Mouse (Mus musculus) kidney, postnatal 25 days (tissue): ENCODE data around the gene Rnf224.
A peak's percentile ranks its signal among the peaks of the same experiment; 100 is the strongest.
"Not testable (repeated sequence)": the region's sequence is repeated elsewhere in the genome, so short reads cannot be mapped to it uniquely, and the experiment has no call there.

Source experiments
- DNase-seq, 2 experiments: peaks; one replicate each; pipeline ENCODE4 v3.0.0; 2021; ENCODE audit warnings: mixed read lengths in 2 of 2

Gene Rnf224

DNA sequence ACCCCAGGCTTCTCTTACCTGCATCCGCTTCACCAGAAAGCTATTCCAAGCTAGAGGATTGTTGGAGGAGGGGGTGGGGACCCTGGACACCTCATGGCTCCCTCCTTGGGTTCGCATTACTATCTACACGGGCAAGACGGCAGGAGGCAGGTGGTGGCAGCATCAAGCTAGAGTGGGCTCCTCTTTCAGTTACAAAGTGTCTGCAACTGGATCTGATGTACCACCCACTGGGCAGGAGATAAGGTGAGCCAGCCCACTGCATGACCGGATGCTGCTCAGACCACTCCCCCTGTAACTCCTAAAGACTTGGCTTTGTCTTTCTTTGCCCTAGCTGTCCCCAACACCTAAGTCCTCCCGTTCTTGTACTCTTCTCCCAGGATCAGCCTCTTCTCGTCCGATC is at the start of gene Rnf224:
Rnf224 (minus strand) TSS at position 174 of the 400 bp plus-strand sequence.
- DNase-seq = peak in 1 of 2 experiments; percentile 29

DNA sequence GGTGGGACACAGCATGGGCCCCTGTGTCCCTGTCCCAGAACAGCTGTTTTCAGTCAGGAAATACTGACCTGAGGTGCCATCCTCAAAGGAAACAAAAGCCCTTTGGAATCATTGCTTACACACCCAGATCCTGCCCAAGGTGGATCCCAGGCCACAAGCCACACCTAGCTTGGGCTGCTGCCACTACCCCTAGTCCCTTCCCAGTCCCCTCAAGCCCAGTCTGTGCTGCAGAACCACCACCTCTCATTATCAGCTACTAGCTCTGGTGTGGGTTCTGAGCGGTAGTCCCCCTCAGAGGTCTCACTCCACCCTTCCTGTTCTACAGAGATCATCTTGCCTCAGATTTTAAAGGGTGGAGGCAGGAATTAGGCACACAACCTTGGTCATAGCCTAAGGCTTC is 49.7 kb upstream of the Rnf224 start:
- DNase-seq = no peak

DNA sequence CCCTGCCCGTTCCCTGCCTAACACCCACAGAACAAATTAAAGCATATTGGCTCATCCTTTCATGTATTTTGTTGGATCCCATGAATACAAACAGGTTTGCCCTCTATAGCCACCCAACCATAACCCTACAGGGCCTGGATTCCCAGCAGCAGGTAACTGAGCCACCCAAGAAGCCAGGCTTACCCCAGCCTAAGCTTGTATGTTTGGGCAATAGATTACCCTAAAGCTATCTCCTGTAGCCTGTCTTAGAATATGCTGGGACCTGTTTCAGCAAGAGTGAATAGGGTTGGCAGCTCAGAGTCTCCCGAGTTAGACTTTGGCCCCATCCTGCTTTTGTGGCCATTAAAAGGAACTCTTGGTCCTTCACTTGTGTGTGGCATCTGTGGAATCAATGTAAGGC is 49.0 kb upstream of the Rnf224 start:
- no peak for DNase-seq

DNA sequence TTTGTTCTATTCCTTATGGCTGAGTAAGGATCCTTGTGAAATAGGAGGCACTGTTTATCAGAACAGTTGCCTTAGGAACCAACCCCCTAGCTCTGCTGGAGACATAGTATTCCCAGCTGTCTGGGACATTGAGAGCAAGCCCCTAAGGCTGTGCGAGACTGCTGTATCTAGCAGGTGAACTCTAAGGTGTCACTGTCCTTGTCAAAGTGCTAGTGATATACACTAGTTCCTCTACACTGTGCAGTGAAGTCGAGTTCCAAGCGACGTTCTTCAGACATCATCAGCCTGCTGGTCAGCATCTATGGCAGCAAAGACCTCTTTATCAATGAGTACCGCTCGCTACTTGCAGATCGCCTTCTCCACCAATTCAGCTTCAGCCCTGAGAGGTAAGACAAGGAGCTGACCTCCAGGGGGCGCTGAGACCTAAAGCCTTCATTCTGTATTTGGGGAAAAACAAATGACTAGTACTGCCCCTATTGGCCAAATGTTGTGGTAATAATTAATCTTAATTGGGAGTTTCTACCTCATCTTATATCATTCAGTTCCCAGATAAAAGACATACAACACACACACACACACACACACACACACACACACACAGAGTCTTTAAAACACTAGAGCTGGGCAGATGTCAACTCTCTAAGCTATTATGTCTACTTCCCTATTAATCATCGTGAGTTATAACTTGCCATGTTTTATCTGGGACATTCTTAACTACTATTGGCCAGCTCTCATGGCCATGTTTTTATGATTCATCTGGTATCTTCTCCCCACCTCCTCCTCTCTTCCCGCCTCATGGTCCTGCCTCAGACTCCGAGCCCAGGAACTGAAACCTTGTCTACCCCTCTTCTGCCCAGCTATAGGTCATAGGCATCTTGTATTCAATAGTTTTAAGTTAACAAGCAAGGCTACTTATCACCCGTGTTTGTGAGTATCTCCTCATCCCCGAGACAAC is 42.6 kb upstream of the Rnf224 start:
- DNase-seq = peak; percentile 87 to 93

DNA sequence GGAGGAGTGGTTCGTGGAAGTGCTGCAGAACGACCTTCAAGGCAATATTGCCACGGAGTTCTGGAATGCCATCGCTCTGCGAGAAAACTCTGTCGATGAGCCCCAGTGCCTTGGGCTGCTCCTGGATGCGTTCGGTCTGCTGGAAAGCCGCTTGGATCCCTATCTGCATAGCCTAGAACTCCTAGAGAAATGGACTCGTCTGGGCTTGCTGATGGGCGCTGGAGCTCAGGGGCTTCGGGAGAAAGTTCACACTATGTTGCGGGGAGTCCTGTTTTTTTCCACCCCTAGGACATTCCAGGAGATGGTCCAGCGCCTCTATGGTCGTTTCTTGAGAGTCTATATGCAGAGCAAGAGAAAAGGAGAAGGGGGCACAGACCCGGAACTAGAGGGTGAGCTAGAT is 36.4 kb upstream of the Rnf224 start:
- no peak for DNase-seq

DNA sequence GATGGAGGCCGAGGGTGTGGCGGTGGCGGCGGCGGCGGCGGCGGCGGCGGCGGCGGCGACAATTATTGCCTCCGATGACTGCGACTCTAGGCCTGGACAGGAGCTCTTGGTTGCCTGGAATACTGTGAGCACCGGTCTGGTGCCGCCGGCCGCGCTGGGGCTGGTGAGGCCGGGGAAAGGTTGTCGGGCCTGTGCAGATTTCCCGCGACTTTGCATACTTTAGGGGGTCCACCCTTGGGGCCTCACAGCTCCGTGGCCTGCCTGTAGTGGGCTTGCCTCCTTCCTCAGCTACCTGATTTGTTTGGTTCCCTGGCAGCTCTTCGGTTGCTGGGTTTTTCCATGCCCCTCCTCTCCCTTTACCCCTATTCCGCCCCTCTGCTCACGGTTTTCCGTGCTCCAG is 35.9 kb upstream of the Rnf224 start:
- no peak for DNase-seq

DNA sequence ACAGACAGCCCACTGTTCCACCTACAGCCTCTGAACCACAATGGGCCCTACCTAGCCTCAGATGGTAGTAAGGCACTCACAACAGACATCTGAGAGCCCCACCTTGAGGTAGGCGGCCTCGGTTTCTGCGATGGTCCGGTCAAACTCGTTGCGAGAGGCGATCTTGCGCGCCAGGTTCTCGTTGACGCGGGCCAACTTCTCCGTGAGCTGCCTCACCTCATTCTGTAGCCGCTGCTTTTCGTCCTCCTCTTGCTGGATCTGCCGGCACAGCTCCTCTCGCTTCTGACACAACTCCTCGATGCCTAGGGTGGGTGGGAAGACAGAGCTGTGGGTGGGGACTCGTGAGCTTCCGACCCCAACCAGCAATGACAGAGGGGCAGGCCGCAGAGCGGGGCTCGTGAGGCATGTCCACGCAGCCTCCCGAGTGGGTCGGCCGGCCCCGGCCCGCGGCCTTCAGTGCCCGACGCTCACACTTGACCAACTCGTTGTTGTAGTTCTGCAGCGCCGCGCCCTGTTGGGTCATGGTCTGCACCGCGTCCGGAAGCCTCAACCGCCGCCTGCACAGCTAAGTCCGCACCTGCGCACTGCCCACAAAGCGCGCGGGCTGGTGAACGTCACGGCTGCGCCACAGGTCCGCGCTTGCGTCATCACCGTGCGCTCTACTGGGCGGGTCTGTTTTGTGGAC is 35.4 kb upstream of the Rnf224 start, which contains the start of the genes Ssna1 and Anapc2:
Ssna1 (minus strand) TSS at position 612 of the 685 bp plus-strand sequence.
Anapc2 (plus strand) TSS at position 652 of the 685 bp plus-strand sequence.
- peak; percentile 98 to 99 for DNase-seq

DNA sequence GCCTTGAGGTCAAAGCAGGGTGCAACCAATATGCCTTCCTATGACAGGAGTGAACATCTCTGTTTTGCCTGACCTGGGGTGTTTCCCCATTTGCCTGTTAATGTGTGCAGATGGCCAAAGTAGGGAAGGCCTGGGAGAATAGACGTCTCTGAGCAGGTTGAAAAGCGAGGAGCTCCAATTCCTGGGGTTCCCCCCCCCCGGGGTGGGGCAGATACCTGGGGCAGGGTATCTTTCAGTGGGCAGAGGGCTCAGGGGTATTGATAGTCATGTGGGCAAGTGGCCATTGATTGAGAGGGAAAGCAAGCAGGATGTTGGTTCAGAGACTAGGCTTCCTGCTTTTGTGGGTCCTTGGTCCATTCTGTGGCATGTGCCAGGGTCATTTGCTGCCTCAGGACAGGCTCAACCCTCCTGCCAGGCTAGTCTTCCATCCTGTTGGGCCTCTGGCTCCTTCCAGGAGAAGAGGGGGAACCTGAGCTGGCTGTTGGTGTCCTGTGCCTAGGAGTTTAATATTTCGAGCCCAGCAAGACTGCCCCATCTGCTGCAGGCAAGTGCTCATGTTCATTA is 31.2 kb upstream of the Rnf224 start:
- no peak for DNase-seq

DNA sequence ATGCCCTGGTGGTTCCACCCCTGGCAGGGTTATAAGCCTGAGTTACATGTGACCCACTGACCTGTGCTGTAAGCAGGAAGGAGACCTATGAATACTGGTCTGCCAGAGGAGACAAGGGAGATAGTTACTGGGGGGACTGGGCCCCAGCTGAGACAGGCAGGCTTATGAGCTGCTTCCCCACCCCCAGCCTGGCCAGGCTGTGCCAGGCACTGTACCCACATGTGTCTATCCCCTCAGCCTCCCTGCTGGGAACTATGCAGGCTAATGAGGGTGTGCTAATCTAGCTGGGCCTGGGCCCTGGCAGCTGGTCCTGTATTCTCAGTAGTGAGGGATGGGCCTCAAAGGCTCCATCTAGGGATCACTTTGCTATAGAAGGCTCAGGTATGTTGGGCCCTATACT is 30.7 kb upstream of the Rnf224 start:
- peak in 1 of 2 experiments; percentile 55 for DNase-seq

DNA sequence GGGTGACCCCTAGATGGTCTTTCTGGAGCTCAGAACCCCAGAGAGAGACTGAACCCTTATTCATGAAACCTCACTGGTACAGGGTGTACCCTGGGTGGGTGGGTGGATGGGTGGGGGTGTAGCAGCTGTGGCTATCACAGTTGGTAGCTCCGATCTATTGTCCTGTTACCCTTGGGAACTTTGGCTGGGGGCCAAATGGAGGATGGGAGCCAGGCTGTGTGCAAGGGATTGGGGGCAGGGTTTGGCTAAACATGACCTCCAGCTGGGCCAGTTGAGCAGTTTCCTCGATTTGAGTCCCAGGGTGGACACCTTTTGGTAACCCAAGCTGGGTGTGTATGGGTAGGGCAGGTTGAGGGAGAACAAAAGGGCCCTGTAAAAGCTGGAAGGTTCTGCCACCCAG is 30.1 kb upstream of the Rnf224 start:
- peak; percentile 85 to 87 for DNase-seq

DNA sequence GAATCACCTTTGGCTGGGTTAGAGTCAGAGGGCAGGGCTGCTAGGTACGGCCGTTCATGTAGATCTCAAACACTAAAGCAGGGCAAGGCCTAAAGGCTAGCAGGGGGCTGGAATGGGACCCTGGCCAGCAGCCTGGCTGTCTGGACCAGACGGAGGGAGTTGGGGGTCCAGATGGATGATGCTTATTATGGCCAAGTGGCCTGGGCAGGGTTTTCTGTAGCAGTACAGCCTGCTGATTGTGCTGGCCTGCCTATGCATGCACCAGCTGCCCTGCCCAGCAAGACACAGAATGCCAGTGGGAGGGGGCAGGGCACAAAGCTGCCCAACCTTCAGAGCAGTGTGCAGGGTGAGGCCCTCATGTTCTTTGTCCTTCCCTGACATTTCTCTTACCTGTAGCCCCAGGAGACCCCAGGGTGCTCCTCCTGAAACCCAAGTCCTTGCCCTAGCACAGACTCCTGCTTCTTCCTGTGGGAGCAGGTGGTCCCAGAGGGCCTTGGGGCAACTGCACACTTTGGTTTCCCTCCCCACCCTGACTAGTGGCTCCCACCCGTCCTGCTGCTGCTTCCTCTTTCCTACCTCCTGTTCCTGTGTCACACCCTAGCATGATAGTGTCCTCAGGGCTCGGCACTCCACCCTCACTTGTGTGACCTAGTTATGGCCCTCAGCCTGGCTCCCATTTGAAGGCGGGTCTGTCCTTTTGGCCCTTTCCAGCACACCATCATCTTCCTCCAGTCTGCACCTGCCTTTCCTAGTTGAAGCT is 29.5 kb upstream of the Rnf224 start:
- peak; percentile 55 to 76 for DNase-seq

DNA sequence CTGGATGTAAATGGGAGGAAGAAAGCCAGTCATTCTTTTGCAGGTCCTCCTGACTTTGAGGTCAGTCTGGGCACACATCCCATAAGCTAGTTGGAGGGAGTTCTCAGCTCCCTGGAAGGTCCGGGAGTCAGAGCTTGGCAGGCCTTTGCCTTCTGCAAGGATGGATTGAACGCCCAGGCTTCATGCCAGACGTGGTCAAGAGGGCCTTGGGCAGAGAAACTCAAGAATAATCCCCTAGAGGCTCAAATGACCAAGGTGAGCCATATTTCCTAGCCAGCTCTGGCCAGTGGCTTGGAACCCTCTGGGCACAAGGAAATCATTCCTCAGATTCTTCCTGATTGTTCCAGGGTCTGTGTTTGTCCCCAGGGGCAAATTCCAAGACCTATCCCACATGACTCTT is 28.3 kb upstream of the Rnf224 start:
- peak; percentile 86 to 92 for DNase-seq

DNA sequence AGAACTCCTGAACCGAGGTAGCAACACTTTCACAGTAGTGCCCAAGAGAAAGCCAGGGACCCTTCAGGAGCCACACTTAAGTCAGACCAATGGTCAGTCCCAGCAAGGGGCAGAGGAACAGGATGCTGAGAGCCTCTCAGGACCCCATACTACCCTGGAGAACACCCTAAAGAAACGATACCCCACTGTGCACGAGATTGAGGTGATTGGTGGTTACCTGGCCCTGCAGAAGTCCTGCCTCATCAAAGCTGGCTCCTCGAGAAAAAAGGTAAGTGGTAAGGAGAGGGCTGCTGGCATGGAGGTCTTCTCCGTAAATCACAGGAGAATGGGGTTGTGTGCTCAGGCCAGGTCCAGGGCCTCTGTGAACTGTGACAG is 27.7 kb upstream of the Rnf224 start:
- no peak for DNase-seq

DNA sequence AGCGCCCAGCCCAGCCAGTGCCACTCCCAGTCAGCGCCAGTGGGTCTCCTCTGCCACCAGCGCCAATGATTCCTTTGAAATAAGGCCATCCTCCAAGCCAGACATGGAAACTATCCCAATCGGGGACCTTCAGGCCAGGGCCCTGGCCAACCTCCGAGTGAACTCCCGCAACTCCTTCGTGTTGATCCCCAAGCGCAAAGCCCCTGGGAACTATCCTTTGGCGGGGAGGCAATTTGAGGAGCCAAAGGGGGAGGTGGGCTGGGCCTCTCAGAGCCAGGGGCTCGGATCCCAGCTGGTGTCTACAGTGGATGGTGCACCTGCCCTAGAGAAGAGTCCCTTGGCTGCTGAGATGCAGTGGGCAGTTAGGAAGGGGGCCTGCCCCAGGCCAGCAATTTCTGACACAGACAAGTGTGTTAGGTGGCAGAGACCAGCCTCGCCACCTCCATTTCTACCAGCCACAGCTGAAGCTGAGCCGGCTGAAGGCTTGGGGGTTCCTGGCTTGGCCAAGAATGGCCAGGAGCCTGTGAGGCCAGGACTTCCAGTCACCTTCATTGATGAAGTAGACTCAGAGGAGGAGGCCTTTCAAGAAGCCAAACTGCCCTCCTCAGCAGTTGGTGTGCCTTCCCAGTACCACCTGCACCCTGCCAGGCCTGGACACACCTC is 27.2 kb upstream of the Rnf224 start:
- no peak for DNase-seq

DNA sequence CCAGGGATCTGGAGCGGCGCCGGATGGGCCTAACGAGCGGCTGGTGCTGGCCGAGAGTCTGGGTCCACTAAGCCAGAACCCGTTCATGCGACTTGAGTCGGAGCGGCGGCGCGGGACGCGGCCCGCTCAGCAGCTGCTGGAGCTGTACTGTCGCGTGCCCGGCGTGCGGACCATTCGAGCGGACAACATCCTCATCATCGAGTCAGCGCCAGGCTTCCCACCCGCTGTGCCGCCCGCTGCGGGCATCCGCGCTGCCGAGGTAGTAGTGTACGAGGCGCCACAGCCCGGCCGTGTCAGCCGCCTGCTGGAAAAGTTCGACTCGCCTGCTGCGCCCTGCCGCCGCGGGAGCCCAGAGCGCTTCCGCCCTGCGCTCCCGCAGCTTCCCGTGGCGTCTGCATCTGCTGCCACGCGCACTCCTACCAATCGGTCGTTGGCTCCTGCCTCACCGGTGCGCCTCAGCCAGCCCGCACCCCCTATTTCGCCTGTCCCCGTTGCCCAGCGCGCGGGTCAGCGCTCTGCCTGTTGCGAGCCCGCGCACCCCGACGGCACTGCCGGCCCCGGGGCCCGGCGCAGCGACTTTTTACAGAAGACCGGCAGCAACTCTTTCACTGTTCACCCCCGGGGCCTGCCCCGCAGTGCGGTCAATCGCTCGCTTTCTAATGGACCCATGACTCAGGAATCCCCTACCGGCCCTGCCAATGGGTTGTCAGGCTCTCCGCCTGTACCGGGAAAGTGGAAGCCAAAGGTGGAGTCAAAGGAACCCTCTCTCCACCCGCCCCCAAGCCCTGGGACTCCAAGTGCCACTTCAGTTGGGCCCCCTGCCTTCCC is 26.4 kb upstream of the Rnf224 start:
- peak; percentile 35 to 64 for DNase-seq

DNA sequence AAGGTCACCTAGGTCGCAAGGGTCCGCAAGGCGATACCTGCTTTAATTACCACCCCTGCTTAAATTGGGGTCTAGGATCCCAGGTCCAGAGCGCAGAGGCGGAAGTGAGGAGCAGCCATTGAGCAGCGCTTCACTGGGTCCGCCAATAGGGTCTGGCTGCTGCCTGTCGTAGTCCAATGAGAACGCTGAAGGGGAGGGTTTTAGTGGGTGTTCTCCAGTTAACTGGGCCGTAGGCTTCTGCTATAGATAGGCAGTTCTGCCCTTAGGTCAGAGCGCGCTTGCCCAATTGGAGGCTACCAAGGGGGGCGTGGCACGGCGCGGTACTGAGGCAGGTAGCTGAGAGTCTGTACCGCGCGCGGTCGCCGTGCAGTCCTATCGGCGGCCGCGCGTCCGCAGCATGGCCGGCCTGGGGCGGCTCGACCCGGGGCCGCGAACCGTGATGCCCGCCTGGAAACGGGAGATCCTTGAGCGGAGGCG is 25.7 kb upstream of the Rnf224 start, which contains the start of gene Tprn:
Tprn (plus strand) TSS at position 328 of the 477 bp plus-strand sequence.
- peak; percentile 98 to 99 for DNase-seq

DNA sequence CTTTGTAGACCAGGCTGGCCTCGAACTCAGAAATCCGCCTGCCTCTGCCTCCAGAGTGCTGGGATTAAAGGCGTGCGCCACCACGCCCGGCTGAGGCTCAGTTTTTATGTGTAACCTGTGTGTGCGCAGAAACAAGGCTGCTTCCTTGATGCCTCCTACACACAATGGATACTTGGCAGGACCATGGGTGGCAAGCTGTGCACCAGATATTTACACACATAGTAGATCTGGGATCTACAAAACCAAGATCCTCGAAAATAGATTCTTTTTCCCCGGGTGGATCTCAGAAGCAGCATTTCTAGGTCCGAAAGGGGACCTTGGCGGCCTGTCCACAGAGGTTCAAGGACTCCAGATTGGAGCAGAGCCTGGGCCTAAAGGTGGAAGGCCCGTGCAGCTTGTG is 25.3 kb upstream of the Rnf224 start:
- no peak for DNase-seq

DNA sequence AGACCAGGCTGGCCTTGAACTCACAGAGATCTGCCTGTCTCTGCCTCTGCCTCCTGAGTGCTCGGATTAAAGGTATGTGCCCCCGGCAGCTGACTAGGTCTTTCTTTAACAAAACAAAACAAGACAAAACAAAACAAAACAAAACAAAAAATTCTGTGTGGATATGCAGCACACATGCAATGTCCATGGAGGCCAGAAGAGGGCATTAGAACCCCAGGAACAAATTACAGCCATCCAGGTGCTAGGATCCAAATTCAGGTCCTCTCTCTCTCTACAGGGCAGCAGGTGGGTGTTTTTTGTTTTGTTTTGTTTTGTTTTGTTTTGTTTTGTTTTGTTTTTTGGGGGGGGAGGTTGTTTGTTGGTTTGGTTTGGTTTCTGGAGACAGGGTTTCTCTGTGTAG is 22.3 kb upstream of the Rnf224 start:
- DNase-seq = no peak

DNA sequence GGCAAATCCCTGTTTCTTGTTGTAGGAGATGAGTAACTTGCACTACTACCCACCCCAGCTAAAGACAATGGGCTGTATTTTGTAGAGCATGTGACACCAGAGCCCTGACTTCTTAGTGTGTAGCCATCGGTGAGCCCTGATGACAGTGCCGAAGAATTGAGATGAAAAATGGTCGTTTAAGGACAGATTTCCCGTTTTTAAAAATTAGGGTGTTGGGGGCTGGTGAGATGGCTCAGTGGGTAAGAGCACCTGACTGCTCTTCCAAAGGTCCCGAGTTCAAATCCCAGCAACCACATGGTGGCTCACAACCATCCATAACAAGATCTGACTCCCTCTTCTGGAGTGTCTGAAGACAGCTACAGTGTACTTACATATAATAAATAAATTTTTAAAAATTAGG is 20.7 kb upstream of the Rnf224 start:
- not testable (repeated sequence) for DNase-seq

DNA sequence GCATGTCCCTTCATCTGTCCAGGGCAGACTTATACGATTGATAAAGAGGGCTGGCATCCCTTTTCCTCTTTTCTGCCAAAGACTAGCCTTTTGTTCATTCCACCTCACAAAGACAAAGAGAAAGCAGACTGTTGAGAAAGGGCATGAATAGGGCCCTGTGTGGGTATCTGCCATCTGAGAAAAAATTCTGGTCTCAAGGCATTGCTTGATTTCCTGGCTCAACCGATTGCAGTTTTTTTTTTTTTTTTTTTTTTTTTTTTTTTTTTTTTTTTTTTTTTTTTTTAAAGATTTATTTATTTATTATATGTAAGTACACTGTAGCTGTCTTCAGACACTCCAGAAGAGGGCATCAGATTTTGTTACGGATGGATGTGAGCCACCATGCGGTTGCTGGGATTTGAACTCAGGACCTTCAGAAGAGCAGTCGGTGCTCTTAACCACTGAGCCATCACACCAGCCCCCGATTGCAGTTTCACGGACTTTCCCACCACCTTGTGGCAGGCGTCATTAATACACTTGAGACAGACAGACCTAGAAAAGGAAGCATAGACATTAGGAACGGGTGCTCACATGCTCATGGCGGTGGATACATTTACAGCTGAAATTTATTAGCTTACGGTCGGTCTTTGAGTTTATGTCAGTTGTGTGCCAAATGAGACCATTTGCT is 20.0 kb upstream of the Rnf224 start:
- peak; percentile 61 to 78 for DNase-seq
